Mouse (Mus musculus) CD4-positive naive resting alpha-beta T cell, adult 57 days (primary cell): ENCODE measurements around the gene Gnas. TPM values are rescaled to one million over a fixed set of nuclear protein-coding genes. Genes with fewer than 3 reads are reported as not detected.

ENCODE experiments used
- total RNA-seq: library from RNA; stranded (reverse); gene quantifications from one replicate; pipeline ENCODE4 v1.2.4, GENCODE M21; 2023

Gene Gnas
- total RNA-seq = 357 TPM

DNA sequence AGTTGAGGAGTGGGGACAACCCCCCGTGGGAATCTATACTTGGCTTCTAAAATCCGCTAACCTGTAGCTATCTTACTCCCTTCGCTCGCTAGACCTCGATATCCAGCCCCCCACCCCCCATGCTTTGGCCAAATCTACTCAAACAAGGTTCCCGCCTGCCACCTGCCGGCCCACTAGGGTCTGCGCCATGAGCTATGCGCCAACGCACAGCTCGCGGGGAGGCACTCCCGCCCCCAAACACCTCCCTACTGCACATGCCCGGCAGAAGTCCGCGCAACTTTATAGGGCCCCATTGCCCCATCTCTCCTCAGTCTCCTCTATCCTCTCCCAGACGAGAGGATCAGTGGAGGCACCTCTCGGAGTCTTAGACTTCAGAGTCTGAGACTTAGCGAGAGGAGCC, at the start of gene Gnas:
Gene Gnas, plus strand, starts transcription at position 310 of the 400 bp plus-strand sequence.

GRCm38 (mm10) chr2:174346612-174346998, 62.5 kb downstream of the Gnas start, which contains the start of gene Gm20721:
TSS of gene Gm20721 (minus strand) at chr2:174346712.

Other genes with a start within 250 kb of the Gnas start
- gene Stx16, start 208.0 kb upstream of the Gnas start, total RNA-seq = 58.7 TPM
- 81.6 TPM for gene Npepl1, start 174.0 kb upstream of the Gnas start, total RNA-seq
- gene Gm20721, start 62.4 kb downstream of the Gnas start, total RNA-seq = not detected
- 47.6 TPM for gene Nelfcd, start 131.5 kb downstream of the Gnas start, total RNA-seq
- 40.5 TPM for gene Ctsz, start 154.7 kb downstream of the Gnas start, total RNA-seq
- gene Tubb1, start 166.4 kb downstream of the Gnas start, total RNA-seq = 2.1 TPM
- gene Atp5e, start 179.8 kb downstream of the Gnas start, total RNA-seq = 205 TPM
- 56.8 TPM for gene Prelid3b, start 188.8 kb downstream of the Gnas start, total RNA-seq